In the genomic region with DNA sequence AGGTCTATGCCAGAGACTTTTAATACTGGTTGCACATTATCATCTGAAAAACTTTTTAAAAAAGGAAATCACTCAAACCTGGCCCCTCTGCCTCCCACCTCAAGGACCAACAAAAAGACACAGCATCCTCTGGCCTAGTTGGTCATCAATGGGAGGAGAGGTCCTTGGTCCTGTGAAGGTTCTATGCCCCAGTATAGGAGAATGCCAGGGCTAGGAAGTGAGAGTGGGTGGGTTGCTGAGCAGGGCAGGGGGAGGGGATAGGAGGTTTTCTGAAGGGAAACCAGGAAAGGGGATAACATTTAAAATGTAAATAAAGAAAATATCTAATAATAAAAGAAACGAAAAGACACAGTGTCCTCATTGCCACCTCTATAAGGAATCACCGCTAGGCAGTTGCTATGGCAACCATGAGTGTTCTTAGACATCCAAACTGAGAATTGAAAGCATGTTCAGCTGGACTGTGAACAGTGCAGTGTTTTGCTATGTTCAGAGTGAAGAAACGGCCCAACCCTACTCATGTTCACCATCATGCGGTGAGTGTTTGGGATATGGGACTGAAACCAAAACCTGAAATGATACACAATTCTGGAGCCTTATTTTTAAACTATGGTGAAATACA, we compare ENCODE assay signal across 23 mouse cellular contexts.
DNase-seq lines count a peak whose midpoint lies in the region; ATAC-seq lines count a peak whose summit lies in the region.
"Had no signal": no experiment of that assay in that cellular context is flagged by ENCODE, and none has a peak within 500 bp of the region (broad histone marks: within the 10 kb centered on the region; RNA-seq: fewer than 3 reads in every experiment).

No protein-coding gene starts in this region.

- no peaks in the 10 kb centered on the region for H3K36me3 ChIP-seq in midbrain, embryonic 14.5 days (ENCODE audit: control insufficient read depth, insufficient read depth, low read length)
- no peaks in the 10 kb centered on the region for H3K36me3 ChIP-seq in midbrain, embryonic 10.5 days
- no peaks in the 10 kb centered on the region for H3K36me3 ChIP-seq in hindbrain, embryonic 16.5 days (ENCODE audit: control insufficient read depth, insufficient read depth, low read length)
- H3K36me3 ChIP-seq: embryonic facial prominence, embryonic 15.5 days; heart, embryonic 13.5 days; intestine, embryonic 15.5 days; limb, embryonic 15.5 days; neural tube, embryonic 12.5 days had no signal

- 44% methylated on average over 4 of the region's 4 CpGs for WGBS in midbrain, embryonic 14.5 days
- WGBS in midbrain, embryonic 10.5 days = 73% methylated on average over 4 of the region's 4 CpGs
- WGBS in hindbrain, embryonic 16.5 days = 36% methylated on average over 4 of the region's 4 CpGs

- no peak for DNase-seq in frontal cortex, postnatal 36 days (ENCODE audit: low spot score in 2 of 2)
- peak; percentile 78 for DNase-seq in midbrain, embryonic 14.5 days
- DNase-seq in midbrain, embryonic 10.5 days (ENCODE audit: low spot score) = no peak
- peak; percentile 82 for DNase-seq in brain, adult 2 months (ENCODE audit: low read depth, low spot score)
- no peak for DNase-seq in gastrocnemius, adult 18-20 months (ENCODE audit: low spot score)
- DNase-seq in kidney, postnatal 36 days = no peak
- DNase-seq: adrenal gland, adult 2 months; B cell, adult 2 months; cerebellum, adult 9-11 months; gastrocnemius, postnatal 10 days; heart, adult 18-20 months; heart, postnatal 36 days; kidney, adult 9 months; kidney, postnatal 4 days; lung, postnatal 10 days; thymus, postnatal 36 days had no signal

- peak; percentile 92 for ATAC-seq in frontal cortex, adult (ENCODE audit: low TSS enrichment)
- ATAC-seq in midbrain, embryonic 14.5 days (ENCODE audit: low FRiP score, low TSS enrichment) = no peak
- peak; percentile 89 for ATAC-seq in hindbrain, embryonic 16.5 days
- ATAC-seq: intestine, embryonic 15.5 days had no signal

- H3K4me2 ChIP-seq in midbrain, embryonic 14.5 days (ENCODE audit: low read length) = no peak overlapping the region
- no peak overlapping the region for H3K4me2 ChIP-seq in hindbrain, embryonic 16.5 days (ENCODE audit: low read length)
- H3K4me2 ChIP-seq: embryonic facial prominence, embryonic 15.5 days; heart, embryonic 13.5 days; intestine, embryonic 15.5 days; limb, embryonic 15.5 days; neural tube, embryonic 12.5 days had no signal

- H3K4me3 ChIP-seq in midbrain, embryonic 14.5 days (replicated peaks; ENCODE audit: low read depth, low read length) = no peak overlapping the region
- no peak overlapping the region for H3K4me3 ChIP-seq in midbrain, embryonic 10.5 days
- no peak overlapping the region for H3K4me3 ChIP-seq in hindbrain, embryonic 16.5 days (ENCODE audit: low read length)
- H3K4me3 ChIP-seq: embryonic facial prominence, embryonic 15.5 days; heart, embryonic 13.5 days; intestine, embryonic 15.5 days; limb, embryonic 15.5 days; neural tube, embryonic 12.5 days had no signal

- no peaks in the 10 kb centered on the region for H3K27me3 ChIP-seq in midbrain, embryonic 14.5 days (ENCODE audit: control insufficient read depth, insufficient read depth, low read length)
- no peaks in the 10 kb centered on the region for H3K27me3 ChIP-seq in midbrain, embryonic 10.5 days (ENCODE audit: low read depth, poor library complexity, severe bottlenecking)
- no peaks in the 10 kb centered on the region for H3K27me3 ChIP-seq in hindbrain, embryonic 16.5 days (replicated peaks; ENCODE audit: control insufficient read depth, insufficient read depth, low read length)
- H3K27me3 ChIP-seq: embryonic facial prominence, embryonic 15.5 days; heart, embryonic 13.5 days; intestine, embryonic 15.5 days; limb, embryonic 15.5 days; neural tube, embryonic 12.5 days had no signal

- no peak overlapping the region for H3K9ac ChIP-seq in midbrain, embryonic 14.5 days (replicated peaks; ENCODE audit: low read length)
- H3K9ac ChIP-seq in hindbrain, embryonic 16.5 days (ENCODE audit: low read depth, low read length) = no peak overlapping the region
- H3K9ac ChIP-seq: embryonic facial prominence, embryonic 15.5 days; heart, embryonic 13.5 days; intestine, embryonic 15.5 days; limb, embryonic 15.5 days; neural tube, embryonic 12.5 days had no signal

- H3K4me1 ChIP-seq in midbrain, embryonic 14.5 days (ENCODE audit: control insufficient read depth, insufficient read depth, low read length) = no peaks in the 10 kb centered on the region
- no peaks in the 10 kb centered on the region; the same call in 1 of the 2 replicates for H3K4me1 ChIP-seq in midbrain, embryonic 10.5 days
- H3K4me1 ChIP-seq in hindbrain, embryonic 16.5 days (ENCODE audit: control insufficient read depth, insufficient read depth, low read depth, low read length) = peaks cover 3% of the 10 kb centered on the region
- H3K4me1 ChIP-seq: embryonic facial prominence, embryonic 15.5 days; heart, embryonic 13.5 days; intestine, embryonic 15.5 days; limb, embryonic 15.5 days; neural tube, embryonic 12.5 days had no signal

- no peak overlapping the region for H3K27ac ChIP-seq in midbrain, embryonic 14.5 days (replicated peaks; ENCODE audit: low read depth, low read length)
- H3K27ac ChIP-seq in midbrain, embryonic 10.5 days (replicated peaks) = no peak overlapping the region
- H3K27ac ChIP-seq in hindbrain, embryonic 16.5 days (ENCODE audit: low read depth, low read length) = no peak overlapping the region
- H3K27ac ChIP-seq: embryonic facial prominence, embryonic 15.5 days; heart, embryonic 13.5 days; intestine, embryonic 15.5 days; limb, embryonic 15.5 days; neural tube, embryonic 12.5 days had no signal

- H3K9me3 ChIP-seq in midbrain, embryonic 14.5 days (ENCODE audit: control insufficient read depth, low read length) = no peaks in the 10 kb centered on the region
- H3K9me3 ChIP-seq in midbrain, embryonic 10.5 days (replicated peaks) = no peaks in the 10 kb centered on the region
- no peaks in the 10 kb centered on the region for H3K9me3 ChIP-seq in hindbrain, embryonic 16.5 days (ENCODE audit: control insufficient read depth, low read length)
- H3K9me3 ChIP-seq: embryonic facial prominence, embryonic 15.5 days; heart, embryonic 13.5 days; intestine, embryonic 15.5 days; limb, embryonic 15.5 days; neural tube, embryonic 12.5 days had no signal

Comparison
In these comparisons a context has a peak if more than half of its experiments do, and no peak if none do; other contexts are left out.
1. DNase-seq: peak in midbrain, embryonic 14.5 days (single experiment) and brain, adult 2 months (single experiment); none in frontal cortex, postnatal 36 days (0 of 2), midbrain, embryonic 10.5 days (single experiment), gastrocnemius, adult 18-20 months (single experiment) and kidney, postnatal 36 days (0 of 2).